Mouse (Mus musculus): ENCODE measurements at regions not wholly inside any gene's neighbourhood (a gene's known extent, or its start where the extent isn't known, plus 50 kb on each side); places are given as distances from the start of the nearest gene placed in this dataset.

GRCm38 (mm10) chrX:111052943-111053342 is 57.3 kb upstream of the Cylc1 start:
- intact Hi-C loops (cut with DNase I): loop anchor here (5.0 kb wide), 2 partner anchors 1316 to 1661 kb away; no protein-coding TSS in a partner anchor
- DNase-seq (ENCODE audit: low spot score in 2 of 2): peak; percentile 2 to 8
